Mouse (Mus musculus): ENCODE data around the gene Vmn1r172. TPM values are rescaled to one million over a fixed set of nuclear protein-coding genes. Genes with fewer than 3 reads are reported as not detected.

Vmn1r172 gene
- not detected for total RNA-seq (2023)

DNA sequence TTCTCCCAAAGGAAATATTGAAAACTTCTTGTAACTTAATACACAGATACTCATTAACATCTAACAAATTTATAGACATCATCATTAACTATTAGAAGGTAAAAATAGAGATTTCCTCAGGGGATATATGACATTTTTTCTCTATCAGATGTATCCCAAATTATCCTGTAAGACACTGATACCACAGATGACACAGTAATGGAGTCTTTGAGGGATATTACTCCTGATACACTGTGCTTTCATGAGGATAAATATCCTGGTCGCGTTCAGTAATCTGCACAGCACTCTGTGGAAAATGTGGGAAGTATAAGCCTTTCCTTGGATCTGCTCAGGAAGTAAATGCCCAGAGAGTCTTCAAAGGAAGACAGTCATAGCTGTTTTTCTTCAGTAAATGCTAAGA, at the start of gene Vmn1r172:
Vmn1r172 (plus strand) TSS at position 301 of the 400 bp plus-strand sequence.

GRCm38 (mm10) chr7:23630422-23630821, 27.7 kb upstream of the Vmn1r172 start, which contains the start of gene Vmn1r171:
Gene Vmn1r171 (plus strand): TSS chr7:23630722.

GRCm38 (mm10) chr7:23700403-23700802, 42.3 kb downstream of the Vmn1r172 start, which contains the start of gene Vmn1r173:
Gene Vmn1r173 (plus strand): TSS chr7:23700703.

Other genes with a start within 250 kb of the Vmn1r172 start
- gene Vmn1r167, start 151.1 kb upstream of the Vmn1r172 start, total RNA-seq (2023), result not detected
- gene Vmn1r168, start 118.6 kb upstream of the Vmn1r172 start, total RNA-seq (2023), result not detected
- gene Vmn1r169, start 82.8 kb upstream of the Vmn1r172 start, total RNA-seq (2023), result not detected
- not detected for gene Vmn1r170, start 52.1 kb upstream of the Vmn1r172 start, total RNA-seq (2023)
- not detected for gene Vmn1r171, start 27.6 kb upstream of the Vmn1r172 start, total RNA-seq (2023)
- not detected for gene Vmn1r173, start 42.4 kb downstream of the Vmn1r172 start, total RNA-seq (2023)
- not detected for gene Vmn1r174, start 94.0 kb downstream of the Vmn1r172 start, total RNA-seq (2023)
- not detected for gene Vmn1r175, start 152.3 kb downstream of the Vmn1r172 start, total RNA-seq (2023)
- not detected for gene Vmn1r176, start 179.1 kb downstream of the Vmn1r172 start, total RNA-seq (2023)
- gene Vmn1r177, start 208.1 kb downstream of the Vmn1r172 start, total RNA-seq (2023), result not detected
- gene Vmn1r178, start 233.7 kb downstream of the Vmn1r172 start, total RNA-seq (2023), result not detected